Mouse (Mus musculus) lung, embryonic 14.5 days (tissue): ENCODE data around the gene Fmnl3. TPM values are rescaled to one million over a fixed set of nuclear protein-coding genes. Genes with fewer than 3 reads are reported as not detected.

Experiments used
- ATAC-seq: fragments of 200-750 bp; cut with Nextera tagmentation; 2 replicates; pipeline ENCODE4 v1.8.0; 2017; ENCODE audit warnings: mild to moderate bottlenecking, moderate TSS enrichment, moderate library complexity; ENCODE audit not compliant: insufficient read depth
- DNase-seq: peaks from one replicate; pipeline ENCODE4 v3.0.0-alpha.2; 2015
- H3K27ac ChIP-seq: fragments of 300-500 bp; sonication (generic); 2 replicates; pipeline ENCODE4 v1.5.1; 2014; ENCODE audit warnings: low read depth, mild to moderate bottlenecking, moderate library complexity
- H3K27me3 ChIP-seq: fragments of 300-500 bp; sonication (generic); 2 replicates; pipeline ENCODE4 v1.6.1; 2014; ENCODE audit warnings: low read length, control low read depth; ENCODE audit not compliant: insufficient read depth
- H3K36me3 ChIP-seq: fragments of 300-500 bp; sonication (generic); 2 replicates; pipeline ENCODE4 v1.6.1; 2014; ENCODE audit warnings: control low read depth; ENCODE audit not compliant: insufficient read depth
- H3K4me1 ChIP-seq: fragments of 300-500 bp; sonication (generic); 2 replicates; pipeline ENCODE4 v1.6.1; 2014; ENCODE audit warnings: antibody characterized with exemption, control low read depth; ENCODE audit not compliant: insufficient read depth
- H3K4me2 ChIP-seq: fragments of 300-500 bp; sonication (generic); 2 replicates; pipeline ENCODE4 v1.6.1; 2014; ENCODE audit warnings: mild to moderate bottlenecking
- H3K4me3 ChIP-seq: fragments of 300-500 bp; sonication (generic); 2 replicates; pipeline ENCODE4 v1.5.1; 2014; ENCODE audit warnings: low read depth, low read length
- H3K9ac ChIP-seq: fragments of 300-500 bp; sonication (generic); 2 replicates; pipeline ENCODE4 v1.6.1; 2014
- H3K9me3 ChIP-seq: fragments of 300-500 bp; sonication (generic); 2 replicates; pipeline ENCODE4 v1.6.1; 2016; ENCODE audit warnings: low read depth, low read length, control low read depth
- CTCF ChIP-seq: IDR thresholded peaks from 2 replicates; pipeline ENCODE4 v1.5.1; 2016; ENCODE audit warnings: antibody characterized with exemption, low read depth
- WGBS: fragments of 180-500 bp; shearing (Covaris S2); extraction: QIAGEN DNeasy Blood & Tissue Kit; methylation state at CpG from one replicate; pipeline ENCODE4 v1.1.7; 2014; 5-methylcytosine and 5-hydroxymethylcytosine counted together
- polyA plus RNA-seq: library from polyadenylated mRNA; unstranded; fragments of >200 nt; fragmentation: Nextera tagmentation; extraction: Ambion mirVana; gene quantifications from 2 replicates; pipeline ENCODE4 v1.2.1, GENCODE M21; 2014

The Fmnl3 gene
- polyA plus RNA-seq, 1 experiment from 2014 or later = 33.5 TPM

- DNase-seq = peak; percentile 42
- Histone ChIP-seq H3K27ac (peak within 1 kb of the TSS; percentile 92), H3K4me1 (no peaks in the 10 kb centered on the region), H3K4me3 (peak within 1 kb of the TSS; percentile 69), H3K9ac (peak within 1 kb of the TSS; percentile 67), H3K9me3 (no peaks in the 10 kb centered on the region), H3K27me3 (no peaks in the 10 kb centered on the region), H3K4me2 (peak within 1 kb of the TSS; percentile 71), H3K36me3 (no peaks in the 10 kb centered on the region)
- peak; percentile 53 for ATAC-seq
- 3% methylated on average over 15 of the region's 17 CpGs for WGBS
- TF ChIP-seq CTCF = no peak
These were observed 74.7 kb downstream of the Fmnl3 start, which contains the start of gene Fam186b for GRCm38 (mm10) chr15:99295484-99295981. TSS of gene Fam186b (minus strand) at chr15:99295888.

- Histone ChIP-seq H3K36me3 (no peaks in the 10 kb centered on the region), H3K9ac (peak within 1 kb of the TSS; percentile 67), H3K4me3 (peak within 1 kb of the TSS; percentile 69), H3K4me2 (peak within 1 kb of the TSS; percentile 71), H3K27me3 (no peaks in the 10 kb centered on the region), H3K4me1 (no peaks in the 10 kb centered on the region), H3K9me3 (no peaks in the 10 kb centered on the region), H3K27ac (peak within 1 kb of the TSS; percentile 92)
- WGBS = under 1% methylated on average over 63 of the region's 64 CpGs
- TF ChIP-seq CTCF = 0 out of 2 replicates have a peak, but pooled peaks have one; percentile 26
- DNase-seq (peak; percentile 94), ATAC-seq (peak; percentile 96)
These were observed 75.4 kb downstream of the Fmnl3 start, which contains the start of gene Prpf40b for GRCm38 (mm10) chr15:99294813-99295374. TSS of gene Prpf40b (plus strand) at chr15:99295087.

- no peaks in the 10 kb centered on the region for H3K36me3 ChIP-seq
- peak overlapping the region; percentile 71 for H3K4me2 ChIP-seq
- peak; percentile 54 for DNase-seq
- H3K4me1 ChIP-seq = no peaks in the 10 kb centered on the region
- no peak for TF ChIP-seq CTCF
- H3K9ac ChIP-seq = peak overlapping the region; percentile 67
- no peak for ATAC-seq
- H3K4me3 ChIP-seq = peak overlapping the region; percentile 69
- no peaks in the 10 kb centered on the region for H3K27me3 ChIP-seq
- WGBS = 17% methylated on average over 16 of the region's 16 CpGs
- peak overlapping the region; percentile 92; the same call in 1 of the 2 replicates for H3K27ac ChIP-seq
- H3K9me3 ChIP-seq = no peaks in the 10 kb centered on the region
These were observed 76.0 kb downstream of the Fmnl3 start for GRCm38 (mm10) chr15:99294287-99294686.

- 75% methylated on average over 11 of the region's 11 CpGs for WGBS
- H3K4me2 ChIP-seq = no peak overlapping the region
- TF ChIP-seq CTCF = no peak
- no peak overlapping the region for H3K4me3 ChIP-seq
- no peaks in the 10 kb centered on the region for H3K4me1 ChIP-seq
- H3K9ac ChIP-seq = no peak overlapping the region
- ATAC-seq (no peak), DNase-seq (no peak)
- H3K36me3 ChIP-seq = no peaks in the 10 kb centered on the region
- H3K9me3 ChIP-seq = no peaks in the 10 kb centered on the region
- no peaks in the 10 kb centered on the region for H3K27me3 ChIP-seq
- H3K27ac ChIP-seq = no peak overlapping the region
These were observed 79.7 kb downstream of the Fmnl3 start for GRCm38 (mm10) chr15:99290586-99290985.

- Histone ChIP-seq H3K4me3 (no peak overlapping the region), H3K4me1 (no peaks in the 10 kb centered on the region), H3K9me3 (no peaks in the 10 kb centered on the region), H3K27me3 (no peaks in the 10 kb centered on the region), H3K4me2 (no peak overlapping the region), H3K9ac (no peak overlapping the region), H3K36me3 (no peaks in the 10 kb centered on the region), H3K27ac (no peak overlapping the region)
- TF ChIP-seq CTCF = no peak
- DNase-seq = no peak
- ATAC-seq = no peak
- WGBS = 38% methylated on average over 8 of the region's 8 CpGs
These were observed 85.1 kb downstream of the Fmnl3 start for GRCm38 (mm10) chr15:99285189-99285535.

GRCm38 (mm10) chr15:99284527-99285188 lies 85.6 kb downstream of the Fmnl3 start:
- Histone ChIP-seq H3K9me3 (no peaks in the 10 kb centered on the region), H3K4me3 (no peak overlapping the region), H3K36me3 (no peaks in the 10 kb centered on the region), H3K4me1 (no peaks in the 10 kb centered on the region), H3K27me3 (no peaks in the 10 kb centered on the region), H3K27ac (no peak overlapping the region), H3K4me2 (no peak overlapping the region), H3K9ac (no peak overlapping the region)
- 28% methylated on average over 14 of the region's 14 CpGs for WGBS
- TF ChIP-seq CTCF = no peak
- DNase-seq (peak; percentile 36), ATAC-seq (peak; percentile 35; the same call in 1 of the 2 replicates)

GRCm38 (mm10) chr15:99283456-99283855 lies 86.8 kb downstream of the Fmnl3 start:
- peak; percentile 48 for TF ChIP-seq CTCF
- no peaks in the 10 kb centered on the region for H3K36me3 ChIP-seq
- H3K4me1 ChIP-seq = no peaks in the 10 kb centered on the region
- no peak overlapping the region for H3K4me2 ChIP-seq
- H3K9ac ChIP-seq = no peak overlapping the region
- no peaks in the 10 kb centered on the region for H3K9me3 ChIP-seq
- 58% methylated on average over 10 of the region's 10 CpGs for WGBS
- DNase-seq (no peak), ATAC-seq (no peak)
- no peak overlapping the region for H3K27ac ChIP-seq
- H3K4me3 ChIP-seq = no peak overlapping the region
- H3K27me3 ChIP-seq = no peaks in the 10 kb centered on the region
